Mouse (Mus musculus) left cerebral cortex, postnatal 10 days (tissue): ENCODE results near the gene Prpf6. TPM values are rescaled to one million over a fixed set of nuclear protein-coding genes. Genes with fewer than 3 reads are reported as not detected.
A peak's percentile ranks its signal among the peaks of the same experiment; 100 is the strongest.

Experiments
- DNase-seq, 2 experiments: peaks; one replicate each; pipeline ENCODE4 v3.0.0; 2021 to 2022; ENCODE audit warnings: low spot score in 2 of 2, mixed read lengths in 1 of 2; ENCODE audit errors: extremely low spot score in 1 of 2
- intact Hi-C: fragments of 180-260 bp; cut with DNase I; formaldehyde crosslinking; loops from one replicate; pipeline ENCODE4 v1.15.1; 2025
- total RNA-seq, 2 experiments: library from RNA; stranded (reverse); gene quantifications; 2 replicates each; pipeline ENCODE4 v1.2.3; 2021

Prpf6 gene
- total RNA-seq, 2 experiments from 2014 or later: 44.9 to 48.8 TPM

DNA sequence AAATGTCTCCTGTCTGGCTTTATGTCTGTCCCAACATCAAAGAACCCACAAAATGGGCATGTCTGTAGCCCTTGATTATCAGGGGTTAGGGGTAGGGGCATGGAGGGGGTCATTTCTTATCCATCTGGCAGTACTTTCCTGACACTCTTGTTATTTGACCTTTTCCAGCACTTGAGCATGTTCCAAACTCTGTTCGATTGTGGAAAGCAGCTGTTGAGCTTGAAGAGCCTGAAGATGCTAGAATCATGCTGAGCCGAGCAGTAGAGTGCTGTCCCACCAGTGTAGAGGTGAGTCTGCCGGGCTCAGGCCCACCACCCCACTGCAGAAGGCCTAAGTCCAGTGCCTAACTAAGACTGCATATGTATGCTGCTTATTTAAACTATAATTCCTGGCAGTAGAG lies 44.2 kb downstream of the Prpf6 start:
- DNase-seq: no peak
- intact Hi-C loops: no loop called here

DNA sequence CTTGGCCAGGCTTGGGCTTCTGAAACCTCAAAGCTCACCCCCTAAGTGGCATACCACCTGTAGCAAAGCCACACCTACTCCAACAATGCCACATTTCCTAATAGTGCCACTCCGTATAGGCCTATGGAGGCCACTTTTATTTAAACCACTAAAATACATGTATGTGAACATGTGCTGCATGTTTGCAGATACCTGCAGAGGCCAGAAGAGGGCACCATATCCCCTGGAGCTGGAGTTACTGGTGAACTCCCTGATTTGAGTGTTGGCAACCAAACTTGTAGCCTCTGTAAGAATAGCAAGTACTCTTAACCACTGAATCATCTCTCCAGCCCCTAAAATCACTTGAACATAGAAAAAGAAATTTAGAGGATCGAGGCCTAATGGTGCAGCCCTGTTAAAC lies 52.7 kb downstream of the Prpf6 start:
- intact Hi-C loops: loop anchor here (5.0 to 10.0 kb wide), 2 partner anchors 33 to 200 kb away; no protein-coding TSS in a partner anchor
- DNase-seq: peak in 1 of 2 experiments; percentile 58

DNA sequence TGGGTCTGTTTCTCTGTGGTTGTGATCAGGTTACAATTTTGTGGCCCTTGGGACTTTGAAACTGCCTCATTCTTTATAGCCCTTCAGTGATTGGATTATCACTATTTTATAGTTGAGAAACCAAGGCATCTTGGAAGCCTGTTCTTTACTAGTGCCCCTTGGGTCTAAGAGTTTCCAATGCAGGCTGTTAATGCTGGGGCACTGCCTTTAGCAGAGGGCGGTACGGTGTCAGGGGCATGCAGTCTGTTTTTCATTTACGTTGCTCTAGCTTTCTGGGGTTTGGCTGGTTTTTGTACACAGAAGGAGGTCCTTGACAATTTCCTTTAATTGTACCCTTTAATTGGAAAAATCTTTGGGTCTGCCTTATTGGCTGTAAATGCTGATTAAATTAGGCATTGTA lies 54.0 kb downstream of the Prpf6 start:
- intact Hi-C loops: loop anchor here (10.0 kb wide), 1 partner anchor 199 kb away; no protein-coding TSS in a partner anchor
- DNase-seq: no peak

DNA sequence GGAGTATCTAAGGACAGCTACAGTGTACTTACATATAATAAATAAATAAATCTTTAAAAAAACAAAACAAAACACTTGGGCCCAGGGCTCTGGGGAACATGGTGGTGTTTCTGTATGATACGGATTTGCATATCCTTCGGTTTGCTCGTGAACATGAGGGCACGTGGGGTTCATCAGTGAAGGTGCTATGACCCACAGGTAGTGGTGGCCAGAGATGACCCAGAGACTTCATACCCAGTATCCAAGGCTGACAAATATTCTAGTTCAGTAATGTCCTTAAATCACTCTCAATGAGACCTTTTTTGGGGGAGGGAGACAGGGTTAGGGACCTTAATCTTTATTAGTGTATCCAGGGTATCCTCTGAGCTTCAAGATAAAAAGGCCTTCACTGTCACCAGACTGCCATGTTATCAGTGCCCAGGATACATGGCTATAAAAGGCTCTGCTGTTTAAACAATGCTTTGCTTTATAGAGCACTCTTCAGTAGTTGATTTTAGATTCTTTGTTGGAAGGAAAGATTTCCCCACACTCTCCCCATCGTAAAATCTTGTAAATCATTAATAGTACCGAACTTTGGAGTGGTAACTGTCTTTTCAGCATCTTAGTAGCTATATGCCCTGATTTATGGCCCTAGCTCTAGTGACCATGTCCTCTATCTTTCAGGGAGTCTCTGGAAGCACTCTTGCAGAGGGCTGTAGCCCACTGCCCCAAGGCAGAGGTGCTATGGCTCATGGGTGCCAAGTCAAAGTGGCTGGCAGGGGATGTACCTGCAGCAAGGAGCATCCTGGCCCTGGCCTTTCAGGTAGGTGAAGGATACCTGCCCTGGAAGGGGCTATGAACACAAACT lies 55.2 kb downstream of the Prpf6 start:
- no peak for DNase-seq
- intact Hi-C loops: loop anchor here (10.0 kb wide), 1 partner anchor 198 kb away; no protein-coding TSS in a partner anchor

DNA sequence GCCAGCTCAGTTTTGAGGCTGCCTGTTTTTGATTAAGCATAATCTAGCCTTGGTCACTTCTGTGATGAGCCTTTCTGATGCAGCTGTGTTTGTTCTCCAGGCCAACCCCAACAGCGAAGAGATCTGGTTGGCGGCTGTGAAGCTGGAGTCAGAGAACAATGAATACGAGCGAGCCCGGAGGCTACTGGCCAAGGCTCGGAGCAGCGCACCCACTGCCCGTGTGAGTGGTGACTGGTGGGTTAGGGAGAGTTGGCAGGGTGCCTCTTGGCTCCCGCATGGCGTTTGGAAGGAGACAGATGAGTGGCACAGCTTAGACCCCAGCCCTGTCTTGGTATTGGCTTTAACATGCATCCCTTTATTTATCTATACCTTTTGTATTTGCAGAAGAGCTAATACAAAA lies 57.3 kb downstream of the Prpf6 start:
- intact Hi-C loops: loop anchor here (10.0 kb wide), 1 partner anchor 196 kb away; no protein-coding TSS in a partner anchor
- DNase-seq: peak in 1 of 2 experiments; percentile 43

DNA sequence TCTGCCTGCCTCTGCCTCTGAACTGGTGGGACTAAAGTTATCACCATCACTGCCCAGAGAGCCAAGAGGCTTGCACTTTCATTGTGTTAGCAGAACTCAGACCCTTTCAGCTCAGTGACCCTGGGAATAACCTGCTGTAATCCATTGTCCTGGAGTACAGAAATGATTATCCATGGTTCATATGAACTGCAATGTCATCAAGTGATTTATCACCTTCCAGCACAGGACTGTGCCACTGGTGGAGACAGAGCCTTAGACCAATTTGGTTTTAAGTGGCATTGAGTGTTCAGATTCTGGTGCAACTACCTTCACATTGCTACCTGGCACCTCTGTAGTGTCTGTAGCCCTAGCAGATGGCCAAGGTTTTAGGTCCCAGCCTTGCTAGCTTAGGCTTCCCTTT lies 61.4 kb downstream of the Prpf6 start:
- DNase-seq: no peak
- intact Hi-C loops: no loop called here

DNA sequence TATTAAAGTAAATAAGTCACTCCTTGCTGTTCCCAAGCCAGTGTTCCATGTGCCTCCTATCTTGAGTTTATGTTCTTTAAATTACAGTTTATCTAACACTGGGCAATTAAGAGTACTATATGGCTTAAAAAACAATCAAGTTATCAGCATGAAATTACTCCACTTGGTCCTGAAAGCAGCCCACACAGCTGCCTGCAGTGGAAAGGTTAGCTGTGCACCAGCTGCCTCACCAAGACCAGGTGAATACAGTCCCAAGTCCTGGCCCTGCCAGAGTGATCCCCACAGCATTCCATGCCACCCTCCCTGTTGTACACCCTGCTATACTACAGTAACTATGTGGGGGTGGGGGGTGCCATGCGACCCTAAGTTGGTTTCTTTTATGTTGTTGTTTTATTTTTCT lies 61.9 kb downstream of the Prpf6 start:
- intact Hi-C loops: no loop called here
- DNase-seq: no peak

DNA sequence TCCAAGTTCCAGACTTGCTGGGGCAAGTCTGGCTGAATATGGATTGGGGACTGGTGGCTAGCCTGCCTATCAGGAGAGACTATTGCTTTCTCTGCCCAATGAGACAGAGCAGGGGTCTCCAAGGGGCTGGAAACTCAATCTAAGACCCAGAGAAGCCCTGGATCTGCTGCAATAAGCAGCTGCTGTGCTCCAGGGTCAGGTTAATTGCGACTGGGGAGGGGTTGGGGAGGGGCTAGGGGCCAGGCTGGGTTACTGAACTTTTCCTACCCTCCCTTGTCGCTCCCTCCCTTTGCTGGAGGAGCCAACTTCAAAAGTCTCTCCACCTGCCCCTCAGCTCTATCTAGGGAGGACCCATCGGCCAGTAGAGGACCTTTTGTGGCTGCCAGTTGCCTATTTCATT lies 65.1 kb downstream of the Prpf6 start, which contains the start of gene Gm29797:
TSS of gene Gm29797 (plus strand) at position 301 of the 400 bp plus-strand sequence.
- intact Hi-C loops: loop anchor here (5.0 kb wide), 1 partner anchor 34 kb away; no protein-coding TSS in a partner anchor
- DNase-seq: no peak

DNA sequence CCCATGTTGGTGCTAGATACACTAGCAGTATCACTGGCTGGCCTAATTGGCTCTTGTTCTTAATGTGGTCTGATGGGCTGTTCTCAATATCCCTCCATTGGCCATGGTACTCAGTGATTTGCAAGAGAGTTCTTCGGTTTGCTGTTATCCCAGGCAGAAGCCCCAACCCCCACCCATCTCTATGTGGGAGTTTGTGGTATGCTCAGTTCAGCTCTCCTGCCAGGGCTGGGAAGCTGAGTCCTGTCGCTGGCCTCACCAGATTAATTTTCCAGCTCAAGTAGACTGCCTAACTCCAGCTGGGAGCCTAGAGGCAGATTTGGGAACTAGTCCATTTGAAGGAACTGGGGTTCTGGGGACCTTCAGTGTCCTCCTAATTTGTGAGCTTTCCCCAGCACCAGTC lies 65.8 kb downstream of the Prpf6 start:
- intact Hi-C loops: loop anchor here (5.0 kb wide), 1 partner anchor 35 kb away; no protein-coding TSS in a partner anchor
- DNase-seq: no peak

DNA sequence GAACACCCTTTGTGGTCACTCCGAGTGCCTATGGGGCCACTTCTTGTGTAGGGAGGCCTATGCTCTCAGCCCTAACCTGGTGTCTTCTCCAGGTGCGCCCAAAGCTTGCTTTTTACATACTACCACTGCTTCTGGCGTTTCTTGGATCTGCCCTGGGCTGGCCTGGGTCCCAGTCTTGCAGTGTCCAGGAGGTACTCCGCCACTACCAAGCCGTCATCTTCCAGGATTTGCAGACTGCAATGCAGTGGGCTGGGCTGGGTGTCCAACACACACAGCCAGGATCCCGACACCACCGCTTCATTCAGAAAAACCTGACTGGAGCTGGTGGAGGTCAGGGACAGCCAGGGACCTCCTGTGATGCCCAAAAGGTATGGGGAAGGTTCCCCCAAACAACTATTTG lies 66.9 kb downstream of the Prpf6 start:
- intact Hi-C loops: loop anchor here (5.0 kb wide), 1 partner anchor 36 kb away; no protein-coding TSS in a partner anchor
- no peak for DNase-seq

DNA sequence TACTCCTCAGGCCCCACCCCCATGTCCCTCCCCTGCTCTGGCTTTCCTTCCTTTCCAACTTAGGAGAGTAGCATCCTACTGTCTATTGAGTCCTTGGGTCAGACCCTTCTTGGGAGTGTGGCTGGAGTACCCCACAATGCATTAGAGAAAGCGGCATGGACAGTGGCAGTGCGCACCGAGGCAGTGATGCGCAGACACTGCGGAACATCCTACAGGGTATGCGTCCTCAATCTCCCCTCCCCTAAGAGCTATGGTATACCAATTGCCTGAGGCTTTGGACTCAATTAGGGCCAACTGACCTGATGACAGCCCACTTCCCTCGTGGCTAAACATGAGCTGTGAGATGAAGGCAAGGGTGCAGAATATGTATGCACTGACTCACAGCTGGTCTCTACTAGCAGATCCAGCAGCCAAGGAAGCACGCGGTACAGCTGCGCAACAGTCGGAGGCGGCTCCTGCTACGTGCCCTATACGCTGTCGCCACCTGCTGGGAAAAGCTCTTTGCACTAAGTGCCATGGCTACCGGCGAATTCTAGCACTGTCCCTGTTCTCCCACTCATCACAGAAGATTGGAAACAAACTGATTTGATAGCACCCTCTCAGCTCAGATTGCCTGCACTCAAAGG lies 67.4 kb downstream of the Prpf6 start:
- peak in 1 of 2 experiments; percentile 85 for DNase-seq
- intact Hi-C loops: loop anchor here (5.0 kb wide), 1 partner anchor 37 kb away; no protein-coding TSS in a partner anchor

DNA sequence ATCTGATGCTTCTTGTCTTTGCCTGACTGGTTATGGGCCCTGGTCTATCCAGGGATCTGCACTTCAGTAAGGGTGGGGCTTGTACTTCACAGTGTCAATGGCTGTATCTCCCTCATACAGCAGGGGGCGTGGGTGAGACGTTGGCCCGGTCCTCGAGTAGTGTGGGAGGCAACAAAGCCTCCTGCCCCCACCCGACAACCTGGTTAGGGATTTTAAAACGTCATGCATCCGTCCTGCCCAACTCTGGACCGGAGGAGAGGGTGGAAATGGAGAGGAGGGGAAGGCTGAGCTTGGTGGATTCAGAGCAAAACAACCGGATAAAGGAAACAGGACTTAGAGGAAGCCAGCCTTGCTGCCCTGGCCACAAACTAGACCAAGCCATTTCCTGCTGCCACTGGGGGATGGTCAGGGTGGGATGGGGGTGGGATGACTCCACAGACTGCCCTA lies 68.0 kb downstream of the Prpf6 start:
- peak; percentile 61 to 92 for DNase-seq
- intact Hi-C loops: loop anchor here (5.0 kb wide), 1 partner anchor 37 kb away; no protein-coding TSS in a partner anchor

DNA sequence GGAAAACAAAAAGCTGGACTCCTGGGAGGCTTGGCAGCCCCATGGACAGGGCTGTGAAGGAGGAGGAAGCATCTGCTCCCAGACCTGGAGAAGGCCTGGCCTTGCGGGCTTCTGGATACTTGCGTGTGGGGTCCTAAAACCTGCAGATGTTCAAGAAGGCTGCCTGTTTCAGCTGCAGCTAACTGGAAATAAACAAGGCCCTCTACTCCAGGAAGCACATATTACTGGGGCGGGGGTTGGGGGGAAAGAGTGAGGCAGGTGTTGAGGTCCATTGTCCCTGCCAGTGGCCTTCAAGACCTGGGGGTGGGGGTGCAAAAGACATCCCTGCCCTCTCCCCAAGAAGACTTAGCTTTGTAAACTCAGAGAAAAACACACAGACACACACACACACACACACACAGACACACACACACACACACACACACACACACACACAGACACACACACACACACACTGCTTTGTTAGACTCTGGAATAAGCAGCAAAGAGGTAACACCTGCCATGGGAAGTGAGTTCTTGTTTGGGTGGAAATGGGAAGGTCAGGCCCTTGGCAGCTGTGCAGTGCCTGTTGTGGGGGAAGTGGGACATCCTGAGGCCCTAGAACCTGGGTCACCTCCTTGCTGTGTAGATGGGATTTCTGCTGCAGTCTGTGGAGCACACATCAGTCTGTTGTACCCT lies 71.1 kb downstream of the Prpf6 start:
- DNase-seq: peak in 1 of 2 experiments; percentile 47
- intact Hi-C loops: no loop called here

DNA sequence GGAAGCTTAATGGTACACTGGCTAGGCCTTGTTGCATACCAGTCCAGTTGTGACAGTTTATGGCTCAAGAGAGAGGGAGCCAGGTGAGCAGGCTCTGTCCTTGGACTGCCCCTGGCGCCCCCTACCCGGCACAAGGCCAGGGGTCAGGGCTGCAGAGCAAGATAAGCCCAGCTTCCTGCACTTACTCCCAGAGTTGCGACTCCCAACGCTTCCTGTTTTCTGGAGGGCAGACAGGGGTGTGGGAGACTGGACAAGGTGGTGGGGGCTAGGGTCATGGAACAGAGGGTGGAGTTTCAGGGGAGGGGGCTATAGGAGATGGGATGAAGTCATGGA lies 71.6 kb downstream of the Prpf6 start:
- peak in 1 of 2 experiments; percentile 78 for DNase-seq
- intact Hi-C loops: no loop called here

DNA sequence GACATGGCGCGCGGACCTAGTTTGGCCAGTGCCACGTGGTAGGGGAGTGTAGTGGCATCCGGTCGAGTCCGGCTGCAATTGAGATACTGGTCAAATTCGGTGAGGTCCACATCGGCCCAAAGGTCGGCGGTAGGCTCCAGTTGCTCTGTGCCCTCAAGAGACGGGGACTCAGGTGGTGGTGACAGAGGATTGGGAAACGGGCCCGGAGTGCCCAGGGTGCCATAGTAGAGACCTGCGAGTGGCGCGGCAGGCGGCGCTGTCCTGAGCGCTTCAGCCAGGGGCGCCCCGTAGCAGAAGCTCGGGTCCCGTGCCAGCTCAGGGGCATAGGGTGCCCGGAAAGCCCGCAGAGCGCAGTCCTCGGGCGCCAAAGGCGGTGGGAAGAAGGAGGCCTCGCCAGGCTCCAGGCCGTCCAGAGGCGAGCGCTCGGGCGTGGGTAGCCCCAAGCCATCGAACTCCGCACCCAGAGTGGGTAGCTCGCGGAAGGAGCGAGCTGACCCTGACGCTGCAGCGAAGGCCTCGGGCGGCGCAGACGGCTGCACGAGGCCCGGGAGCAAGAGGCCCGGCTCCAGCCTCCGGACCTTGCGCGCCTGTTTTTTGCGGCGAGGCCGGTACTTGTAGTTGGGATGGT lies 78.7 kb downstream of the Prpf6 start:
- intact Hi-C loops: loop anchor here (10.0 kb wide), 1 partner anchor 276 kb away; no protein-coding TSS in a partner anchor
- no peak for DNase-seq

DNA sequence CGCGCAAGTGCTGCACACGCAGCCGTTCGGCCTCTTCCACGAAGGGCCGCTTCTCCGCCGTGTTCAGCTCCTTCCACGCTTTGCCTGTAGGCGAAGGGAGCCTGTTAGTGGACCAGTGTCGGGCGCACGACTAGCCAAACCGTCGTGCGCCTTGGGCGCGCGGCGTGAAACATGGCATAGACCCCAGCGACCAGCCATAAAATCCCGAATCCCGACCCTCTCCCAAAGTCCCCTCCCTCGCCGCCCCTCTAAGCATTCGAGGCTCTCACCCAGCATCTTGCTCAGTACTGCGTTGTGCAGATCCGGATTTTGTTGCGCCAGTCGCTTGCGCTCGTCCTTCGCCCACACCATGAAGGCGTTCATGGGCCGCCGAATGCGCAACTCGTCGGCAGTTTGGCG lies 79.2 kb downstream of the Prpf6 start:
- DNase-seq: no peak
- intact Hi-C loops: loop anchor here (10.0 kb wide), 1 partner anchor 276 kb away; no protein-coding TSS in a partner anchor

DNA sequence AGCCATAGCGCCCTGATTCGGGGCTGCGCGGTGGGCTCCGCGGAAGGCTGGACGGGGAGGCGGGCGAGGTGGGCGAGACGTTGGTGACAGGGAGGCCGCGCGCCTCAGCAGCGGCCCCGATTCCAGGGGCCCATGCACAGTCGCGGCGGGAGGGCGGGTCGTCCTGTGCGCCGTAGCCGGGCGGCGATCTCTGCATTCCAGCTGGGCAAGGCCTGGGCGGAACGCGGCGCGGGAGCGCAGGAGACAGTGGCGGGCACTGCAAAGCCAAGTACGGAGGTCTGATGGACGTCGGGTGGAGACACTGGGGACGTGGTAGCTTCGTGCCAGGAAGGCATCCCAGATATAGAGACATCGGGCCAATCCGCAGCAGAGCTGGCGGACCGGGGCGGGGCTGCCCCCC lies 79.7 kb downstream of the Prpf6 start, which contains the start of gene Sox18:
TSS of gene Sox18 (minus strand) at position 315 of the 400 bp plus-strand sequence.
- intact Hi-C loops: loop anchor here (10.0 kb wide), 1 partner anchor 277 kb away; no protein-coding TSS in a partner anchor
- peak in 1 of 2 experiments; percentile 75 for DNase-seq

DNA sequence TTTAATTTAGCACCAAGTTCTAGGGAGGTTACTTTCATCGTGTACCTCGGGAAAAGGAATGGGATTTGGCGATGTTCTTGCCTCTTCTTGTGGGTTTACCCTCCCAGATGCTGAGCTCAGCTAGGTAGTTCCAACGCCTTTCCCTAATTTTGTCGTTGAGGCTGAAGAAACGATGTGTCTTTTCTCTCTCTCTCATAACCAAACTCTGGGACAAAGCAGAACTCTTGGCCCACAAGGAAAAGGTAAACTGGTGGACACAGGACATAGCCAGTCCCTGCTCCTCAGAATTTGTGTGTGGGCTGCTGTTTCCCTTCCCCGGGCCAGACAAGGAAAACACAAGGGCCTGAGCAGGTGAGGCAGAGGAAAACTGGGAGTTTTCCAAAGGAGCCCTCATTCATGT lies 80.3 kb downstream of the Prpf6 start:
- intact Hi-C loops: loop anchor here (10.0 kb wide), 1 partner anchor 277 kb away; no protein-coding TSS in a partner anchor
- no peak for DNase-seq
